Mouse (Mus musculus): ENCODE results near the gene Synpo2.

DNA sequence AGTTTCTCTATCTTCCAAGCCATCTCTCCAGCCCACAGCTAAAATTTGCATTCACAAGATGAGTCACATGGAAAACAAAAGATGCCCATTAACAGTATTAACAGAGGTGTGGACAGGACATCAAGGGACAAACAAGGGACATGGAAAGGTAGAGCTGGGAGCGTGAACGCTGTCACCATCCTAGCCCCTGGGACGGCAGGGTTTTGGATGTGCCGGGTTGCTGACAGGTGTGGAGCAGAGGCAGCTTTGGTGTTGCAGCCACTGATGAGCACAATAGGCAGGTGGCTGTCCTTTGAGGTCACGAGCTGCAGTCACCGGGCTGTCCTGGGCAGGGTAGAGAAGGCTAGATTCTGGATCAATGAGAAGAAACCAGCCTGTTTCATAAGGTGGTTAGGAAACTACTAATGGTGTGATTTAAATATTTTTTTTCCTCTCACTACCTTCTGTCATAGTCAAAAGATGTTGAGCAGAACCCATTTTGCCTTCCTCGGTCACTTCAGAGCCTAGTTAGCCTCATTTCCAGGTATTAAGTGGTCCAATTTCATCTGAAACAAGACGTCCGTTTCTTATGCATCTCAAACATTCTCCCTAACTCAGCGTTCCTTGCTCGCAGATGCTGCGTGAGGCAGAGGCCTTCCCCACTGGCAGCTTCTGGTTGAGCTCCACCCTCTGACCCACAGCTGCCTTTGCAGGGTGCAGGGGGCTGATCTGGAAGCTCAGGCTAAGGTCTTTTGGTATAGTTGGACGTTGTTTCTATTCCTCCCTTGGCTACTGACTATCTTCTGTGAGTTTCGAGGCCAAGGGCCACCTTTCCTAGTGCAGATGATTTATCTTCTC is 105.4 kb downstream of the Synpo2 start:
- TF ChIP-seq GATA1 (IDR thresholded peaks at IDR 0.05; ENCODE audit: borderline replicate concordance, low read length) (no peak), FLI1 (IDR thresholded peaks at IDR 0.05; ENCODE audit: low read length) (no peak)
